Mouse (Mus musculus) ES-E14 (cell line): ENCODE results near the gene Mbd6.

Source experiments
- CHD2 ChIP-seq: IDR thresholded peaks from 2 replicates; pipeline ENCODE4 v1.6.1; 2014; ENCODE audit warnings: mild to moderate bottlenecking, low read depth, low read length, inconsistent platforms
- MAFK ChIP-seq: IDR thresholded peaks from 2 replicates; pipeline ENCODE4 v1.6.1; 2014; ENCODE audit warnings: mild to moderate bottlenecking, low read depth, low read length, inconsistent platforms; ENCODE audit not compliant: insufficient read depth
- ZC3H11A ChIP-seq: IDR thresholded peaks from 2 replicates; pipeline ENCODE4 v1.6.1; 2012; ENCODE audit warnings: low read depth, mild to moderate bottlenecking, inconsistent platforms, low read length, borderline replicate concordance
- ZNF384 ChIP-seq: IDR thresholded peaks from 2 replicates; pipeline ENCODE4 v1.6.1; 2012; ENCODE audit warnings: low read depth, low read length, inconsistent platforms

GRCm38 (mm10) chr10:127286194-127286593, 2.6 kb downstream of the Mbd6 start:
- TF ChIP-seq MAFK = no peak
- TF ChIP-seq ZC3H11A = no peak
- TF ChIP-seq CHD2 = no peak
- TF ChIP-seq ZNF384 = no peak
